Mouse (Mus musculus): ENCODE measurements around the gene Shank1. TPM values are rescaled to one million over a fixed set of nuclear protein-coding genes. Genes with fewer than 3 reads are reported as not detected.

The Shank1 gene
- polyA plus RNA-seq, 1 experiment from 2014 or later: 12.8 TPM

DNA sequence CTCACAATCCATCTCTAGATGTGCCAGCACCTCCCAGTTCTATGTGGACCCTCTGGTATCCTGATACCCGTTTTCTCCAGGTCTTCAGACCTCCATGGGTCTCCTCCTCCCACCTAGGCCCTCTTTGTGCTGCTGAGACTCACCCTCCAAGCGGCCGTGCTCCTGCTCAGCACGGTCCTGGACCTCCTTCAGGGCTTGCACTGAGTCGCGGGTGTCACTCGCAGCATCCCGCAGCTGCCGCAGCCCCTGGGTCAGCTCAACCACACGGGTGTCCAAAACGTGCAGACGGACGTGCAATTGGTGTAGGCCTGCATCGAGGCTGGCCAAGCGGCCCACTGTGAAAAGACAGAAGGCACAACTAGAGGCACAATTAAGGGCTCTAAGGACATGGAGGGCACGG, 4.4 kb upstream of the Shank1 start:
- no peak; the same call in 1 of the 2 replicates for ATAC-seq (ENCODE audit: low FRiP score)
- Histone ChIP-seq H3K4me3 (peak overlapping the region; percentile 55), H3K4me2 (replicated peaks) (peak overlapping the region; percentile 63), H3K27me3 (peaks cover 18% of the 10 kb centered on the region; the same call in 1 of the 2 replicates), H3K9ac (no peak overlapping the region), H3K9me3 (replicated peaks) (no peaks in the 10 kb centered on the region), H3K36me3 (no peaks in the 10 kb centered on the region), H3K27ac (peak overlapping the region; percentile 96), H3K4me1 (peaks cover 18% of the 10 kb centered on the region)
- 10% methylated on average over 16 of the region's 16 CpGs for WGBS

DNA sequence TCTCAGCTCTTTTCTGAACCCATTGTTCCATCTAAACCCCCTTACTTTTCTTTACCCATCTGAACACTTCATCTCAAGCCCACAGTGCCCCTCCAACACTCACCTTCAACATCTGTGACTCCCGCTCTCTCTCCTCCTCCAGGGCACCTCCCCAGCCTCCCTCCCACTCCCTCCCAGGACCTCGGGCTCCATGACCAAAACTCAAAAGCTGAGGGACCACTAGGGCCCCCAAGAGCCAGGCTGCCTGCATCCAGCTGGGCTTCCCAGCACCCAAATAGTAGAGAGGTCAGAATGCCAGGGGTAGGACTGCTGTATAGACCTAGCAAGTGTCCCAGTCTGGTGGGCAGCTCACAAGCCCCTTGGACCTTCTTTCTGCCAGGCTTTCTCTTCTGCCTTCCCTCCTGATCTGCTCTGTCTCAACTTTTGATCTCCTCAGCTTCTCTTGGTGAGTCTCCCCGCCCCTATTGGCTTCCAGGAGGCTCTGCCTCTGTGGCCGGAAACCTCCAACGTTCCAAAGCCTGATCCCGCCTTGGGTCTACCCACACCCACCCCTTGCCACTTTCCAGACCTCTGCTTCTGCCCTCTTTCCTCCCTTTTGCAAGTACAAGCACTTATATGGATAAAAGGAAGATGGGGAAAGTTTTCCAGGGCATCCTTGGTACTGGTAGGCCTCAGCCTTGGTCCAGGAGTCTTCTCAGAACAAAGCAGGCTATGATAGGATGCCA, 3.4 kb upstream of the Shank1 start, which contains the start of gene Clec11a:
Clec11a (minus strand) TSS at position 387 of the 725 bp plus-strand sequence.
- no peaks in the 10 kb centered on the region for H3K36me3 ChIP-seq
- peaks cover 19% of the 10 kb centered on the region; the same call in 1 of the 2 replicates for H3K27me3 ChIP-seq
- H3K27ac ChIP-seq: peak within 1 kb of the TSS; percentile 96
- H3K4me3 ChIP-seq: peak within 1 kb of the TSS; percentile 55
- H3K9ac ChIP-seq: no peak within 1 kb of the TSS
- H3K4me2 ChIP-seq (replicated peaks): peak within 1 kb of the TSS; percentile 63
- ATAC-seq (ENCODE audit: low FRiP score): no peak
- WGBS: 60% methylated on average over 6 of the region's 6 CpGs
- H3K4me1 ChIP-seq: peaks cover 28% of the 10 kb centered on the region
- H3K9me3 ChIP-seq (replicated peaks): no peaks in the 10 kb centered on the region

DNA sequence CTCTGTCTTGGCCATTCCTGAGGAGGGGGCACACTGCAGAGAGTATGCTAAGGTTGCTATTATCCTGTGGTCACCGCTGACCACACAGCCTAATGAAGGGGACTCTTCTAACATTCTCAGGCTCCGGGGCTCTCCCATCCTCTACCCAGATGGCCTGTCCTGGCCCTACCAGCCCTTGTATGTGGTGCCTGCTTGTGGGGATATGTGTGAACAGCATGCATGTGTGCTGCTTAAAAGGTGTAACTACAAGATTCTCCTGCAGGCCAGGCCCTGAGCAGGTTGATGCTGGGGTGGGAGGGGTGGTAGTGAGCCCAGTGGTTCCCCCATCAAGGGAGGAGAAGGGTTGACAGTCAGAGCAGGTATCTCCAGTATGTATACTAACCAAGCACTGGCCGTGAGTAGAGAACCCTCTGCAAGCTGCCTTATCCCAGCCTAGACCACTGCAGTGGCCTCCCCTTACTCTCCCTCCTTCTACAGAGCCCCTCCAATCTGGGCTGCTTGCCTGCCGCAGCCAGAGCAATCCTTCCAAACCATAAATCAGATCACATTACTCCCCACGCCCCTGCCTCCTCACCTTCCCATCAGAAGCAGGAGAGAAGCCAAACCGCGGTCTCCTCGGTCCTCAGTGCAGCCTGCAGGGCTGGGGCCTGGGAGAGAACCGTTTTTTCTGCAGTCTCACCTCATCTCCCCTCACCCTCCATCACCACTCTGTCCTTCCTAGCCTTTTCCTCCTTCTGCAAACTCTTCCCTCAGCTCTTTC, 2.6 kb upstream of the Shank1 start:
- 50% methylated on average over 9 of the region's 9 CpGs for WGBS
- Histone ChIP-seq H3K9ac (no peak overlapping the region), H3K9me3 (replicated peaks) (no peaks in the 10 kb centered on the region), H3K27me3 (peaks cover 26% of the 10 kb centered on the region; the same call in 1 of the 2 replicates), H3K4me3 (no peak overlapping the region), H3K36me3 (no peaks in the 10 kb centered on the region), H3K4me2 (replicated peaks) (no peak overlapping the region), H3K27ac (no peak overlapping the region; the same call in 1 of the 2 replicates), H3K4me1 (peaks cover 33% of the 10 kb centered on the region)
- no peak for ATAC-seq (ENCODE audit: low FRiP score)

DNA sequence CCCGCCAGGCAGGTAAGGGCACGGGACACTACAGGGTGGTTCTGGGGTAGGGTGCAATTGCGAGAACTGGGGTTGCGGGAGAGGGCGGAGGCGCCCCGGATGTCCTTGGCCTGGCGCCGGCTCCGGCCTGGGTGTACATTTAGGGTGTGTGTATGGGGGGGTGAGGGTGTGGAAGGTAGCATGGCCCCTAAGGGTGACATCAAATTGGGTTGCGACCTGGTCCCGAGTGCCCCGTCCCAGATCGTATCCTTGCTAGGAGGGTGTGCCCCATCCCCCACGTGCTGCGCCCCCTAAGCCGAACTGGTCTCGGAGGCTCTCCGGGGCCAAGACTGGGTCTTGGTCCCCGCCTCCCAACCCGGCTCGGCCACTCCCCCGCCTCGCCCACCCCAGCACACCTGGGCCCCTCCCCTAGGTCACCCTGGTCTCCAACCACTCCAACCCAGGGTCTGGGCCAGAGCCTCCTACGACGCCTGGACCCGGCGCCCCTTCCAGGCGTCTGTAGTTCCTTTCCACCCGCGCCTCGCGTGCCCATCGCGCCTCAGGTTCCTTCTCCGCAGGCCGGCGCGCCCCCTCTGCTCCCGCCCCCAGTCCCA, 328 bp downstream of the Shank1 start:
- peaks cover 25% of the 10 kb centered on the region for H3K4me1 ChIP-seq
- peak overlapping the region; percentile 78 for H3K27ac ChIP-seq
- H3K4me3 ChIP-seq: peak overlapping the region; percentile 58
- WGBS: under 1% methylated on average over 38 of the region's 40 CpGs
- H3K27me3 ChIP-seq: peaks cover 29% of the 10 kb centered on the region; the same call in 1 of the 2 replicates
- peak overlapping the region; percentile 82 for H3K9ac ChIP-seq
- H3K36me3 ChIP-seq: peaks cover 9% of the 10 kb centered on the region; the same call in 1 of the 2 replicates
- H3K4me2 ChIP-seq (replicated peaks): peak overlapping the region; percentile 93
- no peaks in the 10 kb centered on the region for H3K9me3 ChIP-seq (replicated peaks)
- ATAC-seq (ENCODE audit: low FRiP score): peak; percentile 27

DNA sequence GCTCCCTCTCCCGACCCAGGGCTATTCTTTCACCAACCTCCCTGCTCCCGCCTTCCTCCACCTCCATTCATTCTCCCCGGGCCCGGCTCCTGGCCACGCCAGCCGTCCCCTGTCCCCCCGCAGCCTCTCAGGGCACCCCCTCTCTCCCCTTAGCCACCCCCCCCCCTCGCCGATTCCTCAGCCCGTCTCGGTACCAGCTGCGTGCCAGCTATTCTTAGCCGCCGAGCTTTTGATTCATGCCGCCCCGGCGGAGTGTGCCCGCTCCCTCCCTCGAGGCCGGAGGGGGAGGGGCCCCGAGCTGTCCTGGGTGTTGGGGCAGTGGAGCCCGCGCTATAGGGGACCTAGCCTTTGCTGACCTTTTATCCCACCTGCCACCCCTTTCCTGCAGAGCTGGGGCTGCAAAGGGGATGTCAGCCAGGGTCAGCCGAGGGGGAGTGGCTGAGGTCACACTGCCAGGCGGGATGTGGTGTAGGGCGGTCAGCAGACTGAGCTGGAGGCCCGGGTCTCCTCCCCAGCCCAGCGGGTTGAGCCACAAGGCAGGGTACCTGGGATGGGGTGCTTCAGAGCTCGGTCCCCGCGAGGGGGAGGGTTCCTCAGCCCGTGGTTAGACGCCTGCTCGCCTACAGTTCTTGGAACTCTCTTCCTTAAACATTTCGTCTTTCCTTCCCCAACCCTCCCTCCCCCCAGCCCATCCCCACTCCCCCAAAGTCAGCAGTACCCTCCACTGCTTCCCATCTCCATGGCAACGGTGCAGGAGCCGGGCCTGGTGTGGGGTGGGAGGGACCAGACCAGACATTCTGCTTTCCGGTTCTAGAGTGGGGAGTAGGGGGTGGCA, 1.0 kb downstream of the Shank1 start:
- under 1% methylated on average over 34 of the region's 38 CpGs for WGBS
- peak; percentile 61 for ATAC-seq (ENCODE audit: low FRiP score)

DNA sequence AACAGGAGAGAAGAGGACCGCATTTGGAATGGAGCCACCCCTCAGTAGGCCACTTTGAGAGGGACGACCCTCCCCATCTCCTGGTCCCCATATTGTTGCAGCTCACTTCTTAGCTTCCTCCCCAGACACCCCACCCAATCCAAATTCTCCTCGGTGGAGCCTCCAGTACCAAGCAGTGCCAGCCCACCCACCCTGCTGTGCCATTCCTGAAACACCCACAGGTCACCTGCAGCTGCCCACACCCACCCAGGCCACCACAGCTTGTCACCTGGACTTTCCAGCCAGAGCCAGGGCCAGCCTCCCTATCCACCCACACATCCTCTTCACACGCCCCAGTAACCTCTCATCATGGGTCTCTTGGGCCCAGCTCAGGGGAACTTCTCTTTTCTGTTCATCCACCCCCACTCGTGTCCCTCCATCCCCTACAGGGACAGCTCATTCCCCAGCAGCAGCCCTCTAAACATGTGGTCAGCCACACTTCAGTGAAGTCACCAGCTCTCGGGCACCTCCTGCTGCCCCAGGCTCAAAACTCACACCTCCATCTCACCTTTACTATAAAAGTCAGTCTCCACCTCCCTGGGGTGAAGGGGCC, 1.8 kb downstream of the Shank1 start:
- no peak; the same call in 1 of the 2 replicates for ATAC-seq (ENCODE audit: low FRiP score)
- peaks cover 29% of the 10 kb centered on the region; the same call in 1 of the 2 replicates for H3K27me3 ChIP-seq
- peak overlapping the region; percentile 82; the same call in 1 of the 2 replicates for H3K9ac ChIP-seq
- peak overlapping the region; percentile 93 for H3K4me2 ChIP-seq (replicated peaks)
- no peaks in the 10 kb centered on the region for H3K9me3 ChIP-seq (replicated peaks)
- WGBS: 14% methylated on average over 6 of the region's 6 CpGs
- no peak overlapping the region for H3K27ac ChIP-seq
- H3K4me1 ChIP-seq: peaks cover 20% of the 10 kb centered on the region
- peak overlapping the region; percentile 58 for H3K4me3 ChIP-seq
- peaks cover 9% of the 10 kb centered on the region; the same call in 1 of the 2 replicates for H3K36me3 ChIP-seq

More for the DNA sequence above, 1.0 kb downstream of the Shank1 start:
- peaks cover 9% of the 10 kb centered on the region; the same call in 1 of the 2 replicates for H3K36me3 ChIP-seq
- H3K9ac ChIP-seq: peak overlapping the region; percentile 82
- no peaks in the 10 kb centered on the region for H3K9me3 ChIP-seq (replicated peaks)
- peak overlapping the region; percentile 93 for H3K4me2 ChIP-seq (replicated peaks)
- peaks cover 29% of the 10 kb centered on the region; the same call in 1 of the 2 replicates for H3K27me3 ChIP-seq
- peaks cover 20% of the 10 kb centered on the region for H3K4me1 ChIP-seq
- H3K4me3 ChIP-seq: peak overlapping the region; percentile 58
- peak overlapping the region; percentile 78 for H3K27ac ChIP-seq

DNA sequence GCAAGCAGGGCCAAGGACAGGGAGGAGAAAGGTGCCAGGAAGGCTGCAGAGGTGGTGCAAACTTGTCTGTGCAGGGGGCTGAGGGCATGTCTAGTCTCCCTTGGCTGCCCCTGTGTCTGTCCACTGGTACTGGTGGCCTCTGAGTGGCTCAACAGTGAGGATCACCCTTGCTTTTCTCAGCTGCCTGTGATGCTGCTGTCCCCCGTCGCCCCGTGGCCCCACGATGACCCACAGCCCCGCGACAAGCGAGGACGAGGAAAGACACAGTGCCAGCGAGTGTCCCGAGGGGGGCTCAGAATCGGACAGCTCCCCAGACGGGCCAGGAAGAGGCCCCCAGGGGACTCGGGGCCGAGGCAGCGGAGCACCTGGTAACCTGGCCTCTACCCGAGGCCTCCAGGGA, 2.4 kb downstream of the Shank1 start:
- H3K4me1 ChIP-seq: peaks cover 20% of the 10 kb centered on the region
- peaks cover 29% of the 10 kb centered on the region; the same call in 1 of the 2 replicates for H3K27me3 ChIP-seq
- no peak overlapping the region for H3K4me3 ChIP-seq
- H3K9ac ChIP-seq: no peak overlapping the region
- ATAC-seq (ENCODE audit: low FRiP score): no peak
- H3K9me3 ChIP-seq (replicated peaks): no peaks in the 10 kb centered on the region
- peaks cover 9% of the 10 kb centered on the region; the same call in 1 of the 2 replicates for H3K36me3 ChIP-seq
- H3K27ac ChIP-seq: no peak overlapping the region
- H3K4me2 ChIP-seq (replicated peaks): no peak overlapping the region
- 61% methylated on average over 16 of the region's 16 CpGs for WGBS

DNA sequence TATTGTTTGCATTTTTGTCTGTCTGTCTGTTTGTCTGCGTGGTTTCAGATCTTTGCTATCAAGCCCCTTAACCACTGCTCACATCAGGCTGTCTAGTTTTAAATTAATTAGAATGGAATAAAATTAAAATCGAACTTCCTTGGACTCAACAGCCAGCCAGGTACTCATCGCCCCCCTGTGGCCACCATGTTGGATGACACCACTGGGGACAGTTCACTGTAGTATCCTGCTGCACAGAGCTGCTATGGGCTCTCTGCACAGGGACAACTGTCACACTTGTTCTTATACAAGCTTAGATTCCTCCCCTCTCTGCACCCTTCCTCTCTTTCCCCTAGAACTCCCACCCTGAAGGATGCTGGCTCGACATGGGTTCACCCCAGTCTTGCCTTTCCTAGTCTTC, 7.9 kb downstream of the Shank1 start:
- H3K9me3 ChIP-seq (replicated peaks): no peaks in the 10 kb centered on the region
- H3K27me3 ChIP-seq: no peaks in the 10 kb centered on the region
- no peaks in the 10 kb centered on the region; the same call in 1 of the 2 replicates for H3K4me1 ChIP-seq
- H3K27ac ChIP-seq: no peak overlapping the region
- no peak; the same call in 1 of the 2 replicates for ATAC-seq (ENCODE audit: low FRiP score)
- 32% methylated on average over 4 of the region's 4 CpGs for WGBS
- H3K4me2 ChIP-seq (replicated peaks): no peak overlapping the region
- H3K9ac ChIP-seq: no peak overlapping the region
- H3K36me3 ChIP-seq: peaks cover 42% of the 10 kb centered on the region
- H3K4me3 ChIP-seq: no peak overlapping the region

DNA sequence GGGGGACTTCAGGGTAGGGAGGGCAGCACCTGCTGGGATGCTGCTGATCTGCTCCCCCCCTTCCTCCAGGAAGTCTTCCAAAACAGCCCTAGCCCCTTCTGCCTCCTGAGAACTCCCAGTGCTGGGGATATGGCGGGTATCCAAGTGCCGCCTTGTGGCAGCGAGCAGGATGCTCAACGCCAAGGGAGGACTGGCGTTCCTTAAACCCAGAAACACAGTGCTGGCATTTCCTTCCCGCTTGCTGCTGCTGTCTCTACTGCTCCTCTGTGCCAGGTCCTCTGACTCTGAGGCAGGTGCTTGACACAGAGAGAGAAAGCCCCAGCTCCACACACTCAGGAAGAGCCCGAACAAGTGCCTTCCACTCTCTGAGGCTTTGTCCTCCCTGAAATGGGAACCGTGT, 10.8 kb downstream of the Shank1 start:
- Histone ChIP-seq H3K27me3 (no peaks in the 10 kb centered on the region), H3K27ac (0 out of 2 replicates have a peak overlapping the region, but pooled peaks have one; percentile 7), H3K4me3 (no peak overlapping the region), H3K4me1 (no peaks in the 10 kb centered on the region), H3K36me3 (peaks cover 36% of the 10 kb centered on the region), H3K9me3 (replicated peaks) (no peaks in the 10 kb centered on the region), H3K4me2 (replicated peaks) (no peak overlapping the region), H3K9ac (no peak overlapping the region)
- no peak for ATAC-seq (ENCODE audit: low FRiP score)
- 56% methylated on average over 8 of the region's 8 CpGs for WGBS

DNA sequence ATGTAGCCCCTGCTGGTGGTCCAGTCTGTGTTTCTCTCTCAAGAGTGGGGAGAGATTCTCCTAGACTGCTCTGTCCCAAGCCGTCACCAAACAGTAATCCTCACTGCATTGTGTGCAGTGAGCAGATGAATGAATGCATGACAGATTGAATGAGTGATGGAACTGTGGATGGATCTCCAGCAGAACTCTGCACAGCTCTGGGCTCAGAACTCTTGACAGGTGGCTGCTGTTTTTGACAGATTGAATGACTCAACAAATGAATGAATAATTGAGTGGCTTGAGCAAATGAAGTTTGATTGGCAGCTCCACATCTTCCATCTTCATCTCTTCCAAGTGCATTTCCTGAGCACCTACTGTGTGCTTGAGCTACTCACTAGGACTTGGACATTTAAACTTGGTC, 12.2 kb downstream of the Shank1 start:
- Histone ChIP-seq H3K9ac (no peak overlapping the region), H3K36me3 (peaks cover 47% of the 10 kb centered on the region)
- no peak for ATAC-seq (ENCODE audit: low FRiP score)

DNA sequence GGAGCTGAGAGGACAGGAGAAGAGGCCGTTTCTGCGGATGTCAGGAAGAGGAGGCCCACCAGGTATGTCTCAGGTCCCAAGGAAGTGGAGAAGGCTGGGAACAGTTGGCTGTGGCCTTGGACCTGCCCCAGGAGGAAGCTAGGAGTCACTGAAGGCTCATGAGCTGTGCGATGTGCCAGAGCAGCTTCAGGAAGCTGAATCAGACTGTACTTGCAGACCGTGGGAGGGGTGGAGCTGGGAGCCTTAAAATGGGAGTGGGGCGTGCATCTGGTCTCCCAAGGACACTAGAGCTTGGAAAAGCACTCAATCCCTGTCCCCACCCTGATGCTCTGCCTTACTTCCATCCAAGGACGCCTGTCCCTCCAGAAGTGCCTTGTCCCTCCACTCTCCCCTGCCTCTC, 16.6 kb downstream of the Shank1 start:
- ATAC-seq (ENCODE audit: low FRiP score): no peak
- WGBS: 70% methylated on average over 6 of the region's 6 CpGs

More for the DNA sequence above, 12.2 kb downstream of the Shank1 start:
- 83% methylated on average over 1 of the region's 1 CpGs for WGBS
- Histone ChIP-seq H3K9me3 (replicated peaks) (no peaks in the 10 kb centered on the region), H3K4me3 (no peak overlapping the region), H3K27ac (no peak overlapping the region), H3K27me3 (0 out of 2 replicates have a peak, but pooled peaks cover 3% of the 10 kb centered on the region), H3K4me1 (no peaks in the 10 kb centered on the region), H3K4me2 (replicated peaks) (no peak overlapping the region)

More for the DNA sequence above, 16.6 kb downstream of the Shank1 start:
- no peak overlapping the region for H3K9ac ChIP-seq
- H3K4me1 ChIP-seq: no peaks in the 10 kb centered on the region
- no peak overlapping the region for H3K4me3 ChIP-seq
- H3K4me2 ChIP-seq (replicated peaks): no peak overlapping the region
- peaks cover 6% of the 10 kb centered on the region; the same call in 1 of the 2 replicates for H3K27me3 ChIP-seq
- H3K9me3 ChIP-seq (replicated peaks): no peaks in the 10 kb centered on the region
- no peak overlapping the region for H3K27ac ChIP-seq
- H3K36me3 ChIP-seq: peaks cover 22% of the 10 kb centered on the region
